In the genomic region with DNA sequence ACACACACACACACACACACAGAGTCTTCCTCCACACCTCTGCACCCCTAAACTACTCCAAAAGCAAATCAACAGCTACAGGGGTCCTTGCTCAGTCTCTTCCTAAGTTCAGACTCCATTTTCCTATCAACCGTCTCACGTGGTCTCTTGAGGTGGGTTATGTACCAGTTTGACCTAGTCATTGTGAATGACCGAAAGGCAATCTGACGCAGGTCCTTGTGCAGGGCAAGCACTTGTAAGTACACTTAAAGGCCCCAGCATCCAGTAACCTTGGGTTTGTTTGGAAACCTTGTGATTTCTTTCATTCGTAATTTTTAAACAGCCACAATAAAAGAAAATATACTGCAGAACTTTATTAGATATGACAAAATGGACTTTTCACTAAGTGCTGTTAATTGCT, we compare ENCODE assay signal across 24 mouse cellular contexts. TPM values are rescaled to one million over a fixed set of nuclear protein-coding genes. Genes with fewer than 3 reads are reported as not detected.
DNase-seq lines count a peak whose midpoint lies in the region; ATAC-seq and TF ChIP-seq lines count a peak whose summit lies in the region.
"Had no signal": no experiment of that assay in that cellular context is flagged by ENCODE, and none has a peak within 500 bp of the region (broad histone marks: within the 10 kb centered on the region; RNA-seq: fewer than 3 reads in every experiment).

No protein-coding gene starts in this region.

- no peak for TF ChIP-seq POLR2A in heart, adult 2 months (IDR thresholded peaks at IDR 0.05; ENCODE audit: insufficient read depth, low read depth, low read length)

- H3K4me1 ChIP-seq in heart, adult 2 months (ENCODE audit: control insufficient read depth, insufficient read depth, low read length) = peaks cover 3% of the 10 kb centered on the region
- no peaks in the 10 kb centered on the region for H3K4me1 ChIP-seq in lung, postnatal 0 days (ENCODE audit: insufficient read depth, low read depth, low read length)

- no peaks in the 10 kb centered on the region for H3K9me3 ChIP-seq in lung, postnatal 0 days (ENCODE audit: low read length)
- H3K9me3 ChIP-seq: embryonic facial prominence, embryonic 10.5 days; embryonic facial prominence, embryonic 12.5 days; forebrain, embryonic 13.5 days; G1E had no signal

- H3K4me2 ChIP-seq in lung, postnatal 0 days (replicated peaks; ENCODE audit: low read depth, low read length) = no peak overlapping the region
- H3K4me2 ChIP-seq: embryonic facial prominence, embryonic 12.5 days; forebrain, embryonic 13.5 days had no signal

- 89% methylated on average over 5 of the region's 5 CpGs for WGBS in heart, adult 2 months
- WGBS in lung, postnatal 0 days = 68% methylated on average over 5 of the region's 5 CpGs

- H3K79me2 ChIP-seq in heart, adult 2 months (replicated peaks; ENCODE audit: control insufficient read depth, insufficient read depth, low read length) = peaks cover 2% of the 10 kb centered on the region; the same call in 1 of the 2 replicates

- H3K4me3 ChIP-seq in heart, adult 2 months = no peak overlapping the region
- H3K4me3 ChIP-seq in lung, postnatal 0 days (ENCODE audit: low read depth, low read length) = no peak overlapping the region
- H3K4me3 ChIP-seq: embryonic facial prominence, embryonic 10.5 days; embryonic facial prominence, embryonic 12.5 days; forebrain, embryonic 13.5 days had no signal

- no peak for TF ChIP-seq CTCF in heart, adult 2 months (IDR thresholded peaks at IDR 0.05)
- TF ChIP-seq CTCF in lung, postnatal 0 days (IDR thresholded peaks at IDR 0.05) = no peak

- H3K27ac ChIP-seq in heart, adult 2 months = no peak overlapping the region
- peak overlapping the region; percentile 57 for H3K27ac ChIP-seq in lung, postnatal 0 days (ENCODE audit: low read length)
- H3K27ac ChIP-seq: embryonic facial prominence, embryonic 10.5 days; embryonic facial prominence, embryonic 12.5 days; forebrain, embryonic 13.5 days had no signal

- intact Hi-C loops in heart, adult 2 months (cut with DNase I) = no loop called here

- no peak for ATAC-seq in lung, postnatal 0 days
- ATAC-seq: activated CD4-positive, CD25-positive, alpha-beta regulatory T cell, adult 4 months; CD4-positive, CD25-positive, alpha-beta regulatory T cell, adult 4 months; forebrain, embryonic 13.5 days; Patski had no signal

- no peak for TF ChIP-seq EP300 in heart, adult 2 months (IDR thresholded peaks at IDR 0.05; ENCODE audit: insufficient read depth, low read depth, low read length)
- peak; percentile 70 for TF ChIP-seq EP300 in lung, postnatal 0 days (IDR thresholded peaks at IDR 0.05)

- peak; percentile 74 for DNase-seq in heart, adult 11 months
- DNase-seq in heart, adult 2 months = no peak
- DNase-seq in lung, postnatal 0 days (ENCODE audit: low spot score) = peak; percentile 72
- DNase-seq in lung, postnatal 10 days = no peak
- peak; percentile 20 for DNase-seq in retina, embryonic 14.5 days (ENCODE audit: low spot score)
- DNase-seq in retina, postnatal 1 day = no peak
- DNase-seq in thymus, postnatal 25 days = no peak
- DNase-seq: adrenal gland, adult 8-10 months; adrenal gland, postnatal 14 days; adrenal gland, postnatal 36 days; B cell, adult 2 months; cerebellum, adult 11-12 months; cerebellum, adult 2 months; cerebellum, adult 9-10 months; cerebellum, postnatal 10 days; cerebellum, postnatal 25 days had no signal

- H3K27me3 ChIP-seq in heart, adult 2 months (ENCODE audit: control insufficient read depth, insufficient read depth, low read length) = no peaks in the 10 kb centered on the region
- H3K27me3 ChIP-seq in lung, postnatal 0 days (replicated peaks; ENCODE audit: insufficient read depth, low read length) = no peaks in the 10 kb centered on the region
- H3K27me3 ChIP-seq: CH12.LX; embryonic facial prominence, embryonic 12.5 days; forebrain, embryonic 13.5 days; Patski had no signal

- H3K9ac ChIP-seq in heart, adult 2 months (ENCODE audit: low read depth, low read length) = no peak overlapping the region
- no peak overlapping the region for H3K9ac ChIP-seq in lung, postnatal 0 days (replicated peaks; ENCODE audit: low read depth)
- H3K9ac ChIP-seq: embryonic facial prominence, embryonic 12.5 days; forebrain, embryonic 13.5 days had no signal

- 0 out of 2 replicates have a peak, but pooled peaks cover 4% of the 10 kb centered on the region for H3K36me3 ChIP-seq in heart, adult 2 months (ENCODE audit: control insufficient read depth, insufficient read depth, low read length)
- no peaks in the 10 kb centered on the region for H3K36me3 ChIP-seq in lung, postnatal 0 days (ENCODE audit: insufficient read depth, low read length)

RNA-seq across cellular contexts. Expression of gene Fam122a, which starts 4.6 kb away (rescaled TPM):
- total RNA-seq in heart, adult 2 months (2021) = 10 to 100 TPM; 25.2 to 28.8 TPM
- polyA plus RNA-seq in heart, adult 2 months (2012; rRNA removed) = 26.4 and 27.4 TPM in 2 replicates
- polyA plus RNA-seq in lung, postnatal 0 days (2015; fragmentation: Nextera tagmentation; extraction: Ambion mirVana) = 47.8 and 48.6 TPM in 2 replicates

Comparison
In these comparisons a context has a peak if more than half of its experiments do, and no peak if none do; other contexts are left out.
1. DNase-seq: peak in heart, adult 11 months (single experiment), lung, postnatal 0 days (single experiment) and retina, embryonic 14.5 days (single experiment); none in heart, adult 2 months (0 of 2), lung, postnatal 10 days (single experiment), retina, postnatal 1 day (single experiment) and thymus, postnatal 25 days (single experiment).